Mouse (Mus musculus) lung, adult 2 months (tissue): ENCODE measurements around the gene Pkm.

ENCODE experiments used
- CTCF ChIP-seq: fragments of 200-500 bp; IDR thresholded peaks from 2 replicates; pipeline ENCODE4 v1.5.1; 2011; ENCODE audit warnings: mild to moderate bottlenecking, low read length, control low read depth; ENCODE audit not compliant: insufficient read depth
- POLR2A ChIP-seq: fragments of 200-500 bp; IDR thresholded peaks from 2 replicates; pipeline ENCODE4 v1.6.1; 2011; ENCODE audit warnings: low read depth, mild to moderate bottlenecking, control low read depth, low read length, borderline replicate concordance; ENCODE audit errors: extremely low read depth

DNA sequence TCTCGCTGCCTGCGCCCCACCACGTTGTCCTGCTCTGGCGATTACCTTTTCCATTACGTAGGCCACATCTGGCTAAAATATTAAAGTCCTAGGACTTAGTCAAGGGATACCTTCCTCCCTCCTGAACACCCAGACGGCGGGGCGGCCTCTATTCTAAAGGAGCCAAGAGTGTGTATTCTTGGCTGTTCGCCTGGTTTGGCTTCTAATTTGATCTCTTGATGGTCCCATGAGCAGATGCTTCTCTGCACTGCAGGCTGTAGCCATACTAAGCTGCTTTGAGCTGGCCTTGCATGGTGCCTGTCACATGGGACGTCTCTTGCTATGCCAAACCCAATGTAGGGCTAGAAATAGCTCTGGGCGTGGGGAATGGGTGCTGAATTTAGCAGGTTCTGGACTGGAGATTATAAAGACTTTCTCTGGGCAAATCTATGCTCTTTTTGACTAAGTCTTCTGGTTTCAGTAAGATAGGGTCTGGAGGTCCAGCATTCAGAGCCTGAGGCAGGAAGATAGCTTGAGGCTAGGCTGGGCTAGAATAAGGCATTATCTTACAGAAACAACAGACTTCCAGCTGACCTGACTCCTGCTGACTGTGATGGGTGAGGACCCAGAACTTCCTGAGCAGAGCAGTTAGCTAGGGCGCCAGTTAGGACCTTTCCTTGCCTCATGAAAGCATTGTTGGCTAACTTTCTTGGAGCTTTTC is 16.2 kb downstream of the Pkm start:
- no peak for TF ChIP-seq CTCF
- no peak for TF ChIP-seq POLR2A
